Mouse (Mus musculus) embryo, embryonic 10.5 days (tissue): ENCODE measurements around the gene Krtap5-3.
"Not testable (repeated sequence)": the region's sequence is repeated elsewhere in the genome, so short reads cannot be mapped to it uniquely, and the experiment has no call there.

ENCODE experiments used
- DNase-seq: peaks from one replicate; pipeline ENCODE4 v3.0.0-alpha.2; 2015; ENCODE audit warnings: low spot score

Krtap5-3 gene

DNA sequence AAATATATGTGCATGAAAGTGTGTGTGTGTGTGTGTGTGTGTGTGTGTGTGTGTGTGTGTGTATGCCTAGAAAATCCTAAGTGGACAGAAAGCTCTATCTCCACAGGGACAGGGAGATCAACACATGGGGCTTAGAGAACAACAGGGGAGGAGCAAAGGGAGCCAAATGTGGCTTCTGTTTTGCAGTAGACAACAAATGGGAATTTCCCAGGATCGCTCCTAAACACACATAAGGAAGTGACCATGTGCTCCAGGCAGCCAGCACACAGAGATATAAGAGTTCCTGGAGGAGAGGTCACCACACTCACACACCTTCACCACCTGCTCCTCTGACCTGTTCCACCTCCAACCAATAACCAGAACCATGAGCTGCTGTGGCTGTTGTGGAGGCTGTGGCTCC lies at the start of gene Krtap5-3:
Gene Krtap5-3, plus strand, starts transcription at position 301 of the 400 bp plus-strand sequence.
- no peak for DNase-seq

DNA sequence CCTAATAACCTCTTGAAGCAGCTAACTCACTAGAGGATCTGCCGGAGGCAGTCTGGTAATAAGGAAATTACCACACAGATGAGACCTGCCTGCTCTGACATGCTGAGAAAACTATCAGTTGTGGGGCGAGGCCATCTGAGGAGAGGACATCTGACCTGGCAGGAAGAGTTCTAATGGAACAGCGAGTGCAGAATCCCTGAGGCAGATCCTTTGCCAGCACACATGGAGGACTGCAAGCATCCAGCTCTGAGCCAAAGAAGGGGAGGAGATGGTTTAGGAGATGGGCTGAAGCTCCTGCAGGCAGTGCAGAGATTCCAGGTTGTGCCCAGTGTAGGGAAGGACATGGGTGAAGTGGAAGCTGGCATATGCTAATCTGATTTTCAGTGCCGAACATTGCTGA lies 49.0 kb upstream of the Krtap5-3 start:
- DNase-seq = no peak

DNA sequence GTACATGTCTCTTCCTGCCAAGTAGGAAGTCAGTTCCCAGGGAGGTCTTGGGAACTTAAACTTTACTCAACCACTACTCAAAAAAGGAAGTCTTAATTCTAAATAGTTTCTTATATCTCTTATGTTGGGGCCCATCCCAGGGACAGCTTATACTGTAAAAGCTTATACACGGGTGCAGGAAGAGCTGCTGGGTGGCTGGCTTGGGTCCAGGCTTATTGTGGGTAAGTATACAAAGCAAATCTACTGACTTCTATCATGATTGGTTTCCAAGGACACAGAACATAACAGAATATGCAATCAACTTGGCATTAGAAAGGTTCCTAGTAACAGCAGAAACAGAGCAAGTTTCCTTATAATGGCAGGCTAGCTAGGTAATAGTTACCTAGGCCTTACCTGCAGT lies 45.9 kb upstream of the Krtap5-3 start:
- DNase-seq = no peak

DNA sequence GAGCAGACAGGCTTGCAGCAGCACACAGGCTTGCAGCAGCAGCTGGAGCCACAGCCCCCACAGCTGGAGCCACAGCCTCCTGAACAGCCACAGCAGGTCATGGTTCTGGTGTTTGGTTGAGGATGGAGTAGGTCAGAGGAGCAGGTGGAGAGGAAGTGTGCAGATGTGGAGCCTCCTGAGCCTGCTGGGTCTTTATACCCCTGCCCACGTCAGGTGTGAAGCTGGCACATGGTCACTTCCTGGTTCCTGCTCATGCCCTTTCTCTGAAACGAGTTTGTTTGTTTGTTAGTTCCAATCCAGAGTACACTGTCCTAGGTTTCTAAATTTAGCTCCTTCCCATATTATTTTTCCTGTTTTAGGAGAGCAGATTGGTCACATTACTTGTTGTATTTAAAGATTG lies 44.2 kb upstream of the Krtap5-3 start, which contains the start of gene Gm29735:
Gene Gm29735, minus strand, starts transcription at position 101 of the 400 bp plus-strand sequence.
- not testable (repeated sequence) for DNase-seq

DNA sequence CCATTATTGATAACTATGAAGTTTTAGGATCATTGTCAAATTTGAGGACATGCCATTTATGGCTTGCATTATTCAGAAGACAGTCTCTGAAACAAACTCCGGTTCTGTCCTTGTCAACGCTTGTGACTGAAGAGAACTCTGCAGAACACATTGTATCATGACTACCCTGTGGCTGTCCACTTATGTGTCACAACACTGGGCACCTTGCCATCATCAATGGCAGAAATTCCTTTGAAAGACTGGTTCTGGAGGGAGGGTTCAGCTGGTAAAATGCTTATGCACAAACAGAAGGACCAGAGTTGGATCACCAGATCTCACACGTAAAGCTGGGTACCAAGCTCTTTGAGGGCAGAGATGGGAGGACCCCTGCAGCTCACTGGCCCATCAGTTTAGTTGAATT lies 41.8 kb upstream of the Krtap5-3 start:
- no peak for DNase-seq

DNA sequence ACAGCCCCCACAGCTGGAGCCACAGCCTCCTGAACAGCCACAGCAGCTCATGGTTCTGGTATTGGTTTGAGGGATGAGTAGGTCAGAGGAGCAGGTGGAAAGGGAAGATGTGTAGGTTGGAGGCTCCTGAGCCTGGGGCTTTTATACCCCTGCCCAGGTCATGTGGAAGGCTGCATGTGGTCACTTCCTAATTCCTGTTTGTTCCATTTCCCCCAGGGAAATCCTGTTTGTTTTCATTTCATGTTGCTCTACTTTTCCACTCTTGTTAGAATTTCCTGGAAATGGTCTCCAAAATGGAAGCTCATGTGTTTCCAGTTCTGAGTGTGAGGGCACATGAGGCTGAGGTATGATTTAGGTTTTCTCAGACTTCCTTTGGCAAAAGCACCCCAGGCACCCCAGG lies 35.5 kb upstream of the Krtap5-3 start, which contains the start of gene Gm4553:
Gene Gm4553, minus strand, starts transcription at position 101 of the 400 bp plus-strand sequence.
- not testable (repeated sequence) for DNase-seq

DNA sequence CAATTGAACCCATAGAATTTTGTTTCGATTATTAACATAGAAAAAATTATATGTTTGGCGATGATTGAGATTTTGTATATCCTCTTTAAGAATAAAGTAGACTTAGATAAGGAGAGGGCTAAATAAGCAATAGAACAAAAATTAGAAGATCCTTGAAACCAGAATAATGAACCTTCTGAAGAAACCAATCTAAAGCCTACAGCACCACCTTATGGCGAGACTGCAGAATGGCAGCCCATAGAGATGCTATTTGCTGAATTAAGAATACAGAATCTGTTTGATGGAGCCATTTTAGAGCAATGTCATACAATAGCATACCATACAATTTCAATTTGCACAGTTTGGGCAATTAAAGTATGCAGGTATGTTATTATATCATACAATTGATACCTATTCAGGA lies 31.3 kb upstream of the Krtap5-3 start:
- peak; percentile 80 for DNase-seq

DNA sequence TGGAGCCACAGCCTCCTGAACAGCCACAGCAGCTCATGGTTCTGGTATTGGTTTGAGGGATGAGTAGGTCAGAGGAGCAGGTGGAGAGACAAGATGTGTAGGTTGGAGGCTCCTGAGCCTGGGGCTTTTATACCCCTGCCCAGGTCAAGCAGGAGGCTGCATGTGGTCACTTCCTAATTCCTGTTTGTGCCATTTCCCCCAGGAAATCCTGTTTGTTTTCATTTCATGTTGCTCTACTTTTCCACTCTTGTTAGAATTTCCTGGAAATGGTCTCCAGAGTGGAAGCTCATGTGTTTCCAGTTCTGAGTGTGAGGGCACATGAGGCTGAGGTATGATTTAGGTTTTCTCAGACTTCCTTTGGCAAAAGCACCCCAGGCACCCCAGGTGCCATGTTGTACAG lies 25.3 kb upstream of the Krtap5-3 start, which contains the start of gene Krtap5-2:
Gene Krtap5-2, minus strand, starts transcription at position 101 of the 400 bp plus-strand sequence.
- not testable (repeated sequence) for DNase-seq

DNA sequence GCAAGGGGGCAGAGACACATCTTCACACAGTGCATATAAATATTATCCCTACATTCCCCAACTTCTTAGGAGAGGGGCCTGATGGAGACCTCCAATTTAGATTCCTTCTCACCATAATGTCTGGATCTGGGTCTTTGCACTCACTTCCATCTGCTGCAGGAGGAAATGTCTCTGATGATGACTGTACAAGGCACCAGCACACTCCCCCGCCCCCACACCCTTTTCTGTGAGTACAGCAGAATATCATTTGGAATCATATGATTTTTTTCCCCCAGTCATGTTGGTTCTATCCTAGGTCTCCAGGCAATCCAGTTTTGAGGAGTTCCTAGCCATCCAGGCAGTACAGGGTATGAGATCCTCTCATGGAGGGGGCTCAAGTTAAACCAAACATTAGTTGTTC lies 22.5 kb upstream of the Krtap5-3 start:
- DNase-seq = no peak

DNA sequence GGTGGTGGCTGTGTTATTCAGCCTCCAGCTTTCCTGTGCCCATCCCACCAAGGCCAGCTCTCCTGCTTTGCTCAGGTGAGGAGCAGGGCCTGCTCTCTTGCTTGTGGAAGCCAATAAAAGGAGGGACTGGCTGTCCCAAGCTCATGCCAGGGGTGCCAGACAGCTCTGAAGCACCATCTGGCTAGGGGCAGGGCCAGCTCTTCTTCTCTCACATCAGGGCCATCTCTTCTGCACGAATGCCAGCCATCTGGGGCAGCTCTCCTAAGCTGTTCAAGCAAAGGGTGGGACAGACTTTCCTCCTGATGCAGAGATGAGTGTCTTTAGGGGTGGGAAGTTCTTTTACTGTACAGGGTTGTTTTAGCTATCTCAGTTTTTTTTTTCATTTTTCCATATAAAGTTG lies 20.1 kb upstream of the Krtap5-3 start:
- no peak for DNase-seq

DNA sequence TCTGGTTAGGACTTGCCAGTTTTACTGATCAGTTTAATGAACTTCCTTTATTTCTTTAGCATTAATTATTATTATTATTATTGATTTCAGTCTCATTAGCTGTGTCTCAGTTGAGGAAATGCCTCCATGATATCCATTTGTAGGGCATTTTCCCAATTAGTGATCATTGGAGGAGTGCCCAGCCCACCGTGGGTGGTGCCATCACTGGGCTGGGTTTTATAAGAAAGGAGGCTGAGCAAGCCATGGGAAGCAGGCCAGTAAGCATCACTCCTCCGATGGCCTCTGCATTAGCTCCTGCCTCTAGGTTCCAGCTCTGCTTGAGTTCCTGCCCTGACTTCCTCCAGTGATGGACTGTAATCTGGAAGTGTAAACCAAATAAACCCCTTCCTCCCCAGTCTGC lies 13.0 kb upstream of the Krtap5-3 start:
- no peak for DNase-seq

DNA sequence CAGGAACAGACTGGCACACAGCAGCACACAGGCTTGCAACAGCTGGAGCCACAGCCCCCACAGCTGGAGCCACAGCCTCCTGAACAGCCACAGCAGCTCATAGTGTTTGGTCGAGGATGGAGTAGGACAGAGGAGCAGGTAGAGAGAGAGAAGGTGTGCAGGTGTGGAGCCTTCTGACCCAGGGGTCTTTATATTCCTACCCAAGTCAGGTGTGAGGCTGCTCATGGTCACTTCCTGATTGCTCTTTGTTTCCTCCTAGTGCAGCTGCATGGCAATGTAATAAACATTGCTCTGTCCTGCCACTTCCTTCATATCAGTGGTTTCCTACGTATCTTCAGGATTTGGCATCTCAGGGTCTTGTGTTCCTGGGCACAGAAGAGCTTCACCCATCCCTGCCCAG lies 10.9 kb upstream of the Krtap5-3 start, which contains the start of gene Gm10153:
Gene Gm10153, minus strand, starts transcription at position 101 of the 400 bp plus-strand sequence.
- no peak for DNase-seq

DNA sequence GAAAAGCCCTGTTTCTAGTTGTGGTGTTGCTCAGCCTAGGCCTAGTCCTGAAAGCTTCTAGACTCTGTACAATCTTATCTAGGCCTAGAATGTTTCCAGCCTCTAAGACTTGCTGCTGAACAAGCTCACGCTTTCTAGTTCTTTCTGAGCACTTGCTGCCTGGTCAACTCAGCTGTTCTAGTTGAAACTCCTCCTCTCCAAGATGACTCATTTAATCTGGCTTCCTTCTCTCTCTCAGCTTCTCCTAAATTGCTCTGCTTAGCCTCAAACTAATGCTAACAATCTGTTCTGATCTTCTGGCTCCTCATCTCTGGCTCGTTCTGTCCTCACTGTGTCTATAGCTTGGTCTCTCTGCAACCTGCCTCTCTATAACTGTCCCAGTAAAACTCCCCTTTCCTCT lies 2.4 kb upstream of the Krtap5-3 start:
- DNase-seq = no peak

DNA sequence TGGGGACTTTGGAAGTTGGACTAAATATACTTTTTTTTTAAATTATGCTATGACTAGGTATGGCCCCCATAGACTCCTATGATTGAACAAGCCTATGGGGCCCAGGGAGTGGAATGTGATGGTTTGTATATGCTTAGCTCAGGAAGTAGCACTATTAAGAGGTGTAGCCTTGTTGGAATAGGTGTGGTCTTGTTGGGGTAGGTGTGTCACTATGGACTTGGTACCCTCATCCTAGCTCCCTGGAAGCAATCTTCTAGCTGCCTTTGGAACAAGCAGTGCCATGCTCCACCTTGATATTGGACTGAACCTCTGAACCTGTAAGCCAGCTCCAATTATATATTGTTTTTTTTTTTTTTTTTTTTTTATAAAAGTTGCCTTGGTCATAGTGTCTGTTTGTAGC lies 4.3 kb downstream of the Krtap5-3 start:
- no peak for DNase-seq

DNA sequence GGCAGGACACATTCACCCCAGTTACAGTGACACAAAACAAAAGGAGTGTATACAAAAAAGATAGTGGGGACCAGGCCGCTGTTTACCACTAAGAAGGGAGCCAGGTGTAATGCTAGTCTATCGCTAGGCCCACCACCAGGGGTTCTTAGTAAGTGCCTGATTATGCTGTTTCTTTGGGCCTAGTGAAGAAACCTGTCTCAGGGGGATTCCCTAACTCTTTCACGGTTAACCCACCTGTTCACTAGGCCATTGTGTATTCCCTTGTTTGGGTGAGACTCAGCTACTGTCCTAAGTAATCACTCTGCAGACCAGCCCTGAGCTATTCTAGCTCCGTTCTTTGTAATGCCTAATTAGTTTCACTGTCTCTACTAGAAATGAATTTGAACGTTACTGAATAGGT lies 5.7 kb downstream of the Krtap5-3 start:
- DNase-seq = not testable (repeated sequence)

DNA sequence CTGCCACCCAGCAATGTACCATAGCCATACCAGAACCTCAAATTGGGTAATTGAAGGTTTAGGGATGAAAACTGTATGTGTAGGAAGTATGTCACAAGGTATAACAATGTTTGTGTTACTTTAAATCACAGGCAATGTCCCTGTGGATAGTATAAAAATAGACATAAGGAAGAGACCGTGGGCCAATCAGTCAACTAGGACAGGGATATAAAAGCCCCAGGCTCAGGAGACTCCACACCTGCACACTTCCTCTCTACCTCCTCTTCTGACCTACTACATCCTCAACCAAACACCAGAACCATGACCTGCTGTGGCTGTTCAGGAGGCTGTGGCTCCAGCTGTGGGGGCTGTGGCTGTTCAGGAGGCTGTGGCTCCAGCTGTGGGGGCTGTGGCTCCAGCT lies 10.4 kb downstream of the Krtap5-3 start, which contains the start of gene Gm7579:
Gene Gm7579, plus strand, starts transcription at position 301 of the 400 bp plus-strand sequence.
- DNase-seq = no peak

DNA sequence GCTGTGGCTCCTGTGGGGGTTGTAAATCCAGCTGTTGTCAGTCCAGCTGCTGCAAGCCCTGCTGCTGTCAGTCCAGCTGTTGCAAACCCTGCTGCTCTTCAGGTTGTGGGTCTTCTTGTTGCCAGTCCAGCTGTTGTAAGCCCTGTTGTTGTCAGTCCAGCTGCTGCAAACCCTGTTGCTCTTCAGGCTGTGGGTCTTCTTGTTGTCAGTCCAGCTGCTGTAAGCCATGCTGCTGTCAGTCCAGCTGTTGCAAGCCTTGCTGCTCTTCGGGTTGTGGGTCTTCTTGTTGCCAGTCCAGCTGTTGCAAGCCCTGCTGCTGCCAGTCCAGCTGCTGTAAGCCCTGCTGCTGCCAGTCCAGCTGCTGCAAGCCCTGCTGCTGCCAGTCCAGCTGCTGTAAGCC lies 11.0 kb downstream of the Krtap5-3 start:
- not testable (repeated sequence) for DNase-seq

DNA sequence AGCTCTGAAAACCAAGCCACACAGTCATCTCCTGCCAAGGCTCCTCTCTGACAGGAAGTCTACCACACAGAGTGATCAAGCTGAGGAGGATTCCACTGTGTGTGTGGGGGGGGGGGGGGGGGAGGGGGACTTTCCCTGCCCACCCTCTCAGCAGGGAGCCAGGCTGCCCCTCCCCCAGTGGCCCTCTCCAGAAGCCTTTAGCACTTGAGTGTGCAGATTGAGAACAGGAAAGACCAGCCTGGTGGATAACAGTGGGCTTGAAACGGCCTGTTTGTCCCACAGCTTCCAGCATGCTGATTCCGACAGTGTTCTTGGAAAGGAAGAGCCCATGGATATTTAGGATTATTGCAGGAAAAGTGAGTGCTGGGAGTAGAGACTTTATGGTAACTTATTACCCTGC lies 23.4 kb downstream of the Krtap5-3 start:
- DNase-seq = peak; percentile 3

DNA sequence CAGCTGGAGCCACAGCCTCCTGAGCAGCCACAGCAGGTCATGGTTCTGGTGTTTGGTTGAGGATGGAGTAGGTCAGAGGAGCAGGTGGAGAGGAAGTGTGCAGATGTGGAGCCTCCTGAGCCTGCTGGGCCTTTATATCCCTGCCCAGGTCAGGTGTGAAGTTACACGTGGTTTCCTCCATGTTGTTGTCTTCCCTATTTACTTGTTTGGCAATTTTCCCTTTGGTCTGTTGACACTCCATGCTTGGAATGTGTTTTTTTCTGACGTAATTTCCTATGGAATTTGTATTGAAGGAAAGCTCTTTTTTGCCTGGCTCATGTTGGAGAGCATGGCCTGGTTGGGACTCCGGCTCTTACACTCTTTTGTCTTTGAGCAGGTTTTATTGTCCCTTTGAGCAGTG lies 28.7 kb downstream of the Krtap5-3 start, which contains the start of gene Krtap5-5:
Gene Krtap5-5, minus strand, starts transcription at position 101 of the 400 bp plus-strand sequence.
- DNase-seq = not testable (repeated sequence)

DNA sequence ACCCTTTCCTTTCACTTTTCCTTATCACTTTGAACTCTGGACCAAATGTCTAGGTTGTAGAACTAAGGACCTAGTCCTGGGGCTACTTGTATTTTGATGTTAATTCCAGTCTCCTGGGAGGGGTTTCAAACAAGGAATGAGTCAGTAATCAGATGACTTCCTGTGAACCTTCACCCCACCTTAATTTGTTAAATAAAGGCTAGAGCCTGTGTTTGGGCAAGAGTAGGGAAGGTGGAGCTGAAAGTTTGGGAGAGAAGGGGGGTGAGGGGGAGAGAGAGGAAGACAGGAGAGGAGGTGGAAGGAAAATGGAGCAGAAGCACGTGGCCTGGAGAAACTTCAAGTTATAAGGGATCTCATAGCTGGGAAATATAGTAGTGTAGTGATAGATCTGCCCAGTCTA lies 30.4 kb downstream of the Krtap5-3 start:
- no peak for DNase-seq

DNA sequence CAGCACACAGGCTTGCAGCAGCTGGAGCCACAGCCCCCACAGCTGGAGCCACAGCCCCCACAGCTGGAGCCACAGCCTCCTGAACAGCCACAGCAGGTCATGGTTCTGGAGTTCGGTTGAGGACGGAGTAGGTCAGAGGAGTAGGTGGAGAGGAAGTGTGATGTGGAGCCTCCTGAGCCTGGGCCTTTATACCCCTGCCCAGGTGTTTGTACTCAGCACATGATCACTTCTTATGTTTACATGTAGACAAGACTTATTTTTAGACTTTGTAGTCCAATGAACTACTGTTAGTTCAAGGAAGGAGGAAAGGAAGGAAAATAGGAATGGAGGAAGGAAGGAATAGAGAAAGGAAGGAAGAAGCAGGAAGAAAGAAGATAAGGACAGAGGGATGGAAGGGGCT lies 39.8 kb downstream of the Krtap5-3 start, which contains the start of gene Gm40460:
Gene Gm40460, minus strand, starts transcription at position 101 of the 400 bp plus-strand sequence.
- no peak for DNase-seq

DNA sequence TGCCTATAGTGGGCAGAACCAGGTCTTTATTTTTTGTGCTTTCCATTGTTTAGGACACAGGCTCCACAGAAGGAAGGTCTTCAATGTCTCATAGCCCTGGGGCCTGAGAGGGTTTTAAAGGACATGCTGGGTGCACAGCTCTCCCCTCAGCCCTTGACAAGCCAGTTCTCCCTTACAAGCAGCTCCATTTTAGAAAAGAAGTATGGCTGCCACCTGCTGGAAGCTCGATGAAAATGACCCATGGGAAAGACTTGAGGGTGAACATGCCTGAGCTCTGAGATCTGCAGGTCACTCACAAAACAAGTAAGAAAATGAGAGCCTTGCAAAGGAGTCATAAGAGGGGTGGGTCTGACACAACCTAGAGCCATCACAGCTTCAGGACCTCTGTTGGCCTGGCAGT lies 48.7 kb downstream of the Krtap5-3 start:
- peak; percentile 63 for DNase-seq
